ENCODE assay signal across 30 mouse cellular contexts in genomic region chr14:63002588-63002987, GRCm38 (mm10). TPM values are rescaled to one million over a fixed set of nuclear protein-coding genes. Genes with fewer than 3 reads are reported as not detected.
DNase-seq lines count a peak whose midpoint lies in the region; ATAC-seq and TF ChIP-seq lines count a peak whose summit lies in the region.
"Had no signal": no experiment of that assay in that cellular context is flagged by ENCODE, and none has a peak within 500 bp of the region (broad histone marks: within the 10 kb centered on the region; RNA-seq: fewer than 3 reads in every experiment).

No protein-coding gene starts in this region.

- whole genome bisulfite sequencing in embryonic facial prominence, embryonic 14.5 days: 45% methylated on average over 2 of the region's 2 CpGs
- 77% methylated on average over 2 of the region's 2 CpGs for WGBS in embryonic facial prominence, embryonic 10.5 days
- WGBS in heart, postnatal 0 days: 20% methylated on average over 2 of the region's 2 CpGs
- WGBS in heart, embryonic 11.5 days (ENCODE audit: insufficient replicate concordance): 60% methylated on average over 2 of the region's 2 CpGs
- 33% methylated on average over 2 of the region's 2 CpGs for WGBS in lung, embryonic 14.5 days
- 10% methylated on average over 2 of the region's 2 CpGs for WGBS in lung, postnatal 0 days

- no peaks in the 10 kb centered on the region for H3K4me1 ChIP-seq in embryonic facial prominence, embryonic 14.5 days (ENCODE audit: control insufficient read depth, insufficient read depth, low read length)
- H3K4me1 ChIP-seq in embryonic facial prominence, embryonic 10.5 days: no peaks in the 10 kb centered on the region
- peaks cover 6% of the 10 kb centered on the region for H3K4me1 ChIP-seq in heart, postnatal 0 days (ENCODE audit: control insufficient read depth, insufficient read depth)
- H3K4me1 ChIP-seq in heart, embryonic 11.5 days (ENCODE audit: control insufficient read depth, insufficient read depth, low read length): no peaks in the 10 kb centered on the region
- H3K4me1 ChIP-seq in lung, embryonic 14.5 days (ENCODE audit: insufficient read depth): no peaks in the 10 kb centered on the region
- H3K4me1 ChIP-seq in lung, postnatal 0 days (ENCODE audit: insufficient read depth, low read depth, low read length): no peaks in the 10 kb centered on the region
- H3K4me1 ChIP-seq: embryonic facial prominence, embryonic 15.5 days; limb, embryonic 10.5 days; liver, embryonic 15.5 days; midbrain, embryonic 12.5 days; stomach, embryonic 15.5 days had no signal

- TF ChIP-seq EP300 in heart, postnatal 0 days (IDR thresholded peaks at IDR 0.05; ENCODE audit: low read depth): peak; percentile 71; the same call in 1 of the 2 replicates
- no peak for TF ChIP-seq EP300 in lung, postnatal 0 days (IDR thresholded peaks at IDR 0.05)

- no peak overlapping the region for H3K27ac ChIP-seq in embryonic facial prominence, embryonic 14.5 days (replicated peaks; ENCODE audit: low read depth, low read length)
- H3K27ac ChIP-seq in embryonic facial prominence, embryonic 10.5 days (replicated peaks): no peak overlapping the region
- peak overlapping the region; percentile 87 for H3K27ac ChIP-seq in heart, postnatal 0 days (ENCODE audit: low read depth)
- H3K27ac ChIP-seq in heart, embryonic 11.5 days (ENCODE audit: low read depth, low read length): no peak overlapping the region
- H3K27ac ChIP-seq in lung, embryonic 14.5 days (ENCODE audit: low read depth): no peak overlapping the region
- no peak overlapping the region for H3K27ac ChIP-seq in lung, postnatal 0 days (ENCODE audit: low read length)
- H3K27ac ChIP-seq: embryonic facial prominence, embryonic 15.5 days; layer of hippocampus, adult 2 months; limb, embryonic 10.5 days; liver, embryonic 15.5 days; midbrain, embryonic 12.5 days; stomach, embryonic 15.5 days had no signal

- H3K4me2 ChIP-seq in embryonic facial prominence, embryonic 14.5 days (ENCODE audit: low read depth, low read length): no peak overlapping the region
- no peak overlapping the region for H3K4me2 ChIP-seq in heart, postnatal 0 days (ENCODE audit: low read depth, low read length)
- H3K4me2 ChIP-seq in heart, embryonic 11.5 days: no peak overlapping the region
- no peak overlapping the region for H3K4me2 ChIP-seq in lung, embryonic 14.5 days
- H3K4me2 ChIP-seq in lung, postnatal 0 days (replicated peaks; ENCODE audit: low read depth, low read length): no peak overlapping the region
- H3K4me2 ChIP-seq: embryonic facial prominence, embryonic 15.5 days; liver, embryonic 15.5 days; midbrain, embryonic 12.5 days; stomach, embryonic 15.5 days had no signal

- no peaks in the 10 kb centered on the region for H3K9me3 ChIP-seq in embryonic facial prominence, embryonic 14.5 days (ENCODE audit: control insufficient read depth, low read length)
- H3K9me3 ChIP-seq in embryonic facial prominence, embryonic 10.5 days: no peaks in the 10 kb centered on the region
- no peaks in the 10 kb centered on the region for H3K9me3 ChIP-seq in heart, postnatal 0 days (replicated peaks; ENCODE audit: control insufficient read depth, low read length)
- no peaks in the 10 kb centered on the region for H3K9me3 ChIP-seq in heart, embryonic 11.5 days (replicated peaks; ENCODE audit: control insufficient read depth, low read length)
- H3K9me3 ChIP-seq in lung, embryonic 14.5 days (ENCODE audit: low read depth, low read length): no peaks in the 10 kb centered on the region
- H3K9me3 ChIP-seq in lung, postnatal 0 days (ENCODE audit: low read length): no peaks in the 10 kb centered on the region
- H3K9me3 ChIP-seq: embryonic facial prominence, embryonic 15.5 days; G1E; limb, embryonic 10.5 days; liver, embryonic 15.5 days; midbrain, embryonic 12.5 days; stomach, embryonic 15.5 days had no signal

- no peak for TF ChIP-seq CTCF in heart, postnatal 0 days (IDR thresholded peaks at IDR 0.05; ENCODE audit: low read depth)
- no peak for TF ChIP-seq CTCF in lung, embryonic 14.5 days (IDR thresholded peaks at IDR 0.05; ENCODE audit: low read depth)
- TF ChIP-seq CTCF in lung, postnatal 0 days (IDR thresholded peaks at IDR 0.05): no peak
- no peak for TF ChIP-seq CTCF in brain, embryonic 14.5 days (IDR thresholded peaks at IDR 0.05; ENCODE audit: borderline replicate concordance, extremely low read depth, insufficient read depth, insufficient read length)

- peak; percentile 10 for DNase-seq in embryonic facial prominence, embryonic 14.5 days (ENCODE audit: low spot score)
- DNase-seq in embryonic facial prominence, embryonic 10.5 days (ENCODE audit: low spot score): no peak
- DNase-seq in heart, postnatal 0 days (ENCODE audit: low spot score): peak; percentile 76
- DNase-seq in lung, embryonic 14.5 days: peak; percentile 48
- no peak for DNase-seq in lung, postnatal 0 days (ENCODE audit: low spot score)
- peak; percentile 22 for DNase-seq in brain, embryonic 14.5 days (ENCODE audit: low read depth)
- DNase-seq: cerebellum, adult 8-10 months; cerebellum, postnatal 36 days; embryo, embryonic 11 days; liver; lung, postnatal 10 days; thymus, postnatal 25 days had no signal

- TF ChIP-seq POLR2A in brain, embryonic 14.5 days (IDR thresholded peaks at IDR 0.05; ENCODE audit: borderline replicate concordance, extremely low read depth, insufficient read depth, insufficient read length, poor library complexity, severe bottlenecking): no peak

- no peak overlapping the region for H3K9ac ChIP-seq in embryonic facial prominence, embryonic 14.5 days (ENCODE audit: low read depth, low read length)
- H3K9ac ChIP-seq in heart, postnatal 0 days (replicated peaks; ENCODE audit: low read depth, low read length): no peak overlapping the region
- no peak overlapping the region for H3K9ac ChIP-seq in heart, embryonic 11.5 days (ENCODE audit: low read depth, low read length)
- no peak overlapping the region for H3K9ac ChIP-seq in lung, embryonic 14.5 days
- no peak overlapping the region for H3K9ac ChIP-seq in lung, postnatal 0 days (replicated peaks; ENCODE audit: low read depth)
- H3K9ac ChIP-seq: embryonic facial prominence, embryonic 15.5 days; liver, embryonic 15.5 days; midbrain, embryonic 12.5 days; stomach, embryonic 15.5 days had no signal

- H3K36me3 ChIP-seq in embryonic facial prominence, embryonic 14.5 days (ENCODE audit: control insufficient read depth, insufficient read depth, low read length): no peaks in the 10 kb centered on the region
- H3K36me3 ChIP-seq in embryonic facial prominence, embryonic 10.5 days (replicated peaks): no peaks in the 10 kb centered on the region
- no peaks in the 10 kb centered on the region for H3K36me3 ChIP-seq in heart, postnatal 0 days (replicated peaks; ENCODE audit: control insufficient read depth, insufficient read depth, low read length)
- H3K36me3 ChIP-seq in heart, embryonic 11.5 days (ENCODE audit: control insufficient read depth, insufficient read depth, low read length): no peaks in the 10 kb centered on the region
- H3K36me3 ChIP-seq in lung, embryonic 14.5 days (ENCODE audit: insufficient read depth): no peaks in the 10 kb centered on the region
- no peaks in the 10 kb centered on the region for H3K36me3 ChIP-seq in lung, postnatal 0 days (ENCODE audit: insufficient read depth, low read length)
- H3K36me3 ChIP-seq: embryonic facial prominence, embryonic 15.5 days; G1E; limb, embryonic 10.5 days; liver, embryonic 15.5 days; midbrain, embryonic 12.5 days; stomach, embryonic 15.5 days had no signal

- H3K27me3 ChIP-seq in embryonic facial prominence, embryonic 14.5 days (replicated peaks; ENCODE audit: control insufficient read depth, insufficient read depth, low read length): no peaks in the 10 kb centered on the region
- H3K27me3 ChIP-seq in embryonic facial prominence, embryonic 10.5 days (replicated peaks; ENCODE audit: low read depth, poor library complexity, severe bottlenecking): no peaks in the 10 kb centered on the region
- no peaks in the 10 kb centered on the region for H3K27me3 ChIP-seq in heart, postnatal 0 days (ENCODE audit: control insufficient read depth, insufficient read depth, low read length)
- no peaks in the 10 kb centered on the region for H3K27me3 ChIP-seq in heart, embryonic 11.5 days (ENCODE audit: control insufficient read depth, insufficient read depth, low read length)
- no peaks in the 10 kb centered on the region for H3K27me3 ChIP-seq in lung, embryonic 14.5 days (ENCODE audit: insufficient read depth, low read length)
- no peaks in the 10 kb centered on the region for H3K27me3 ChIP-seq in lung, postnatal 0 days (replicated peaks; ENCODE audit: insufficient read depth, low read length)
- H3K27me3 ChIP-seq: CH12.LX; embryonic facial prominence, embryonic 15.5 days; liver, embryonic 15.5 days; midbrain, embryonic 12.5 days; stomach, embryonic 15.5 days had no signal

- no peak for ATAC-seq in embryonic facial prominence, embryonic 14.5 days (ENCODE audit: low read depth)
- peak; percentile 77 for ATAC-seq in heart, postnatal 0 days (ENCODE audit: insufficient read depth, low read depth)
- no peak for ATAC-seq in heart, embryonic 11.5 days (replicated peaks; ENCODE audit: insufficient number of reproducible peaks, low FRiP score, low TSS enrichment)
- ATAC-seq in lung, embryonic 14.5 days (ENCODE audit: insufficient read depth): no peak
- ATAC-seq in lung, postnatal 0 days: no peak
- ATAC-seq: forebrain, embryonic 14.5 days; intestine, postnatal 0 days had no signal

- H3K4me3 ChIP-seq in embryonic facial prominence, embryonic 14.5 days (ENCODE audit: low read depth, low read length): no peak overlapping the region
- no peak overlapping the region for H3K4me3 ChIP-seq in embryonic facial prominence, embryonic 10.5 days
- H3K4me3 ChIP-seq in heart, postnatal 0 days (ENCODE audit: low read depth, low read length): no peak overlapping the region
- no peak overlapping the region for H3K4me3 ChIP-seq in heart, embryonic 11.5 days (ENCODE audit: low read depth, low read length)
- H3K4me3 ChIP-seq in lung, embryonic 14.5 days (ENCODE audit: low read depth, low read length): no peak overlapping the region
- H3K4me3 ChIP-seq in lung, postnatal 0 days (ENCODE audit: low read depth, low read length): no peak overlapping the region
- H3K4me3 ChIP-seq: embryonic facial prominence, embryonic 15.5 days; layer of hippocampus, adult 2 months; limb, embryonic 10.5 days; liver, embryonic 15.5 days; midbrain, embryonic 12.5 days; stomach, embryonic 15.5 days had no signal

RNA-seq across cellular contexts. Expression of gene Defb47, which starts 4.7 kb away (rescaled TPM):
- not detected in 2 replicates for polyA plus RNA-seq in embryonic facial prominence, embryonic 14.5 days (2014; fragmentation: Nextera tagmentation; extraction: Ambion mirVana)
- not detected in 2 replicates for polyA plus RNA-seq in embryonic facial prominence, embryonic 10.5 days (2016; fragmentation: Nextera tagmentation; extraction: Ambion mirVana)
- not detected in 2 replicates for total RNA-seq in heart, postnatal 0 days (2014; rRNA removed; ENCODE audit: low replicate concordance)
- not detected in 2 replicates for polyA plus RNA-seq in heart, postnatal 0 days (2015; fragmentation: Nextera tagmentation; extraction: Ambion mirVana)
- polyA plus RNA-seq in heart, embryonic 11.5 days (2014; fragmentation: Nextera tagmentation; extraction: Ambion mirVana): not detected in 2 replicates
- not detected in 2 replicates for polyA plus RNA-seq in lung, embryonic 14.5 days (2014; fragmentation: Nextera tagmentation; extraction: Ambion mirVana)
- not detected in 2 replicates for polyA plus RNA-seq in lung, postnatal 0 days (2015; fragmentation: Nextera tagmentation; extraction: Ambion mirVana)
- polyA plus RNA-seq in brain, embryonic 14.5 days (2012; rRNA removed): not detected in 2 replicates
- total RNA-seq: CH12.LX; G1E; gastrocnemius, adult 8-10 months; layer of hippocampus, adult 2 months; layer of hippocampus, postnatal 25 days; megakaryocyte progenitor cell, adult 5-6 weeks; monocyte, adult 5-6 weeks; neutrophil, adult 5-6 weeks had no signal
- polyA plus RNA-seq: embryonic facial prominence, embryonic 15.5 days; forebrain, embryonic 14.5 days; G1E; hindbrain, embryonic 11.5 days; intestine, postnatal 0 days; kidney, embryonic 16.5 days; limb, embryonic 10.5 days; liver, embryonic 15.5 days; midbrain, embryonic 12.5 days; stomach, embryonic 15.5 days had no signal

RNA-seq across cellular contexts. Expression of gene Defb43, which starts 9.0 kb away (rescaled TPM):
- polyA plus RNA-seq in embryonic facial prominence, embryonic 14.5 days (2014; fragmentation: Nextera tagmentation; extraction: Ambion mirVana): not detected in 2 replicates
- polyA plus RNA-seq in embryonic facial prominence, embryonic 10.5 days (2016; fragmentation: Nextera tagmentation; extraction: Ambion mirVana): not detected in 2 replicates
- not detected in 2 replicates for total RNA-seq in heart, postnatal 0 days (2014; rRNA removed; ENCODE audit: low replicate concordance)
- polyA plus RNA-seq in heart, postnatal 0 days (2015; fragmentation: Nextera tagmentation; extraction: Ambion mirVana): not detected in 2 replicates
- not detected in 2 replicates for polyA plus RNA-seq in heart, embryonic 11.5 days (2014; fragmentation: Nextera tagmentation; extraction: Ambion mirVana)
- polyA plus RNA-seq in lung, embryonic 14.5 days (2014; fragmentation: Nextera tagmentation; extraction: Ambion mirVana): not detected in 2 replicates
- polyA plus RNA-seq in lung, postnatal 0 days (2015; fragmentation: Nextera tagmentation; extraction: Ambion mirVana): not detected in 2 replicates
- polyA plus RNA-seq in brain, embryonic 14.5 days (2012; rRNA removed): not detected in 2 replicates
- total RNA-seq: CH12.LX; G1E; gastrocnemius, adult 8-10 months; layer of hippocampus, adult 2 months; layer of hippocampus, postnatal 25 days; megakaryocyte progenitor cell, adult 5-6 weeks; monocyte, adult 5-6 weeks; neutrophil, adult 5-6 weeks had no signal
- polyA plus RNA-seq: embryonic facial prominence, embryonic 15.5 days; forebrain, embryonic 14.5 days; G1E; hindbrain, embryonic 11.5 days; intestine, postnatal 0 days; kidney, embryonic 16.5 days; limb, embryonic 10.5 days; liver, embryonic 15.5 days; midbrain, embryonic 12.5 days; stomach, embryonic 15.5 days had no signal

RNA-seq across cellular contexts. Expression of gene Defb48, which starts 18.3 kb away (rescaled TPM):
- not detected in 2 replicates for polyA plus RNA-seq in embryonic facial prominence, embryonic 14.5 days (2014; fragmentation: Nextera tagmentation; extraction: Ambion mirVana)
- not detected in 2 replicates for polyA plus RNA-seq in embryonic facial prominence, embryonic 10.5 days (2016; fragmentation: Nextera tagmentation; extraction: Ambion mirVana)
- total RNA-seq in heart, postnatal 0 days (2014; rRNA removed; ENCODE audit: low replicate concordance): not detected in 2 replicates
- polyA plus RNA-seq in heart, postnatal 0 days (2015; fragmentation: Nextera tagmentation; extraction: Ambion mirVana): not detected in 2 replicates
- polyA plus RNA-seq in heart, embryonic 11.5 days (2014; fragmentation: Nextera tagmentation; extraction: Ambion mirVana): not detected in 2 replicates
- polyA plus RNA-seq in lung, embryonic 14.5 days (2014; fragmentation: Nextera tagmentation; extraction: Ambion mirVana): not detected in 2 replicates
- not detected in 2 replicates for polyA plus RNA-seq in lung, postnatal 0 days (2015; fragmentation: Nextera tagmentation; extraction: Ambion mirVana)
- not detected in 2 replicates for polyA plus RNA-seq in brain, embryonic 14.5 days (2012; rRNA removed)
- total RNA-seq: CH12.LX; G1E; gastrocnemius, adult 8-10 months; layer of hippocampus, adult 2 months; layer of hippocampus, postnatal 25 days; megakaryocyte progenitor cell, adult 5-6 weeks; monocyte, adult 5-6 weeks; neutrophil, adult 5-6 weeks had no signal
- polyA plus RNA-seq: embryonic facial prominence, embryonic 15.5 days; forebrain, embryonic 14.5 days; G1E; hindbrain, embryonic 11.5 days; intestine, postnatal 0 days; kidney, embryonic 16.5 days; limb, embryonic 10.5 days; liver, embryonic 15.5 days; midbrain, embryonic 12.5 days; stomach, embryonic 15.5 days had no signal

RNA-seq across cellular contexts. Expression of gene Defb42, which starts 44.2 kb away (rescaled TPM):
- 0.47 TPM in 1 of 2 replicates, not detected in the other for polyA plus RNA-seq in embryonic facial prominence, embryonic 14.5 days (2014; fragmentation: Nextera tagmentation; extraction: Ambion mirVana)
- 0.15 and 0.29 TPM in 2 replicates for polyA plus RNA-seq in embryonic facial prominence, embryonic 10.5 days (2016; fragmentation: Nextera tagmentation; extraction: Ambion mirVana)
- total RNA-seq in heart, postnatal 0 days (2014; rRNA removed; ENCODE audit: low replicate concordance): not detected in 2 replicates
- polyA plus RNA-seq in heart, postnatal 0 days (2015; fragmentation: Nextera tagmentation; extraction: Ambion mirVana): 0.88 and 1.1 TPM in 2 replicates
- polyA plus RNA-seq in heart, embryonic 11.5 days (2014; fragmentation: Nextera tagmentation; extraction: Ambion mirVana): 4.5 and 6.8 TPM in 2 replicates
- polyA plus RNA-seq in lung, embryonic 14.5 days (2014; fragmentation: Nextera tagmentation; extraction: Ambion mirVana): not detected in 2 replicates
- polyA plus RNA-seq in lung, postnatal 0 days (2015; fragmentation: Nextera tagmentation; extraction: Ambion mirVana): not detected in 2 replicates
- 0.39 TPM in 1 of 2 replicates, not detected in the other for polyA plus RNA-seq in brain, embryonic 14.5 days (2012; rRNA removed)
- total RNA-seq: CH12.LX; gastrocnemius, adult 8-10 months; megakaryocyte progenitor cell, adult 5-6 weeks; monocyte, adult 5-6 weeks; neutrophil, adult 5-6 weeks had no signal
- polyA plus RNA-seq: embryonic facial prominence, embryonic 15.5 days; G1E; hindbrain, embryonic 11.5 days; limb, embryonic 10.5 days; liver, embryonic 15.5 days; midbrain, embryonic 12.5 days; stomach, embryonic 15.5 days had no signal

RNA-seq across cellular contexts. Expression of gene Defb30, which starts 47.2 kb away (rescaled TPM):
- not detected in 2 replicates for polyA plus RNA-seq in embryonic facial prominence, embryonic 14.5 days (2014; fragmentation: Nextera tagmentation; extraction: Ambion mirVana)
- polyA plus RNA-seq in embryonic facial prominence, embryonic 10.5 days (2016; fragmentation: Nextera tagmentation; extraction: Ambion mirVana): not detected in 2 replicates
- not detected in 2 replicates for total RNA-seq in heart, postnatal 0 days (2014; rRNA removed; ENCODE audit: low replicate concordance)
- polyA plus RNA-seq in heart, postnatal 0 days (2015; fragmentation: Nextera tagmentation; extraction: Ambion mirVana): not detected in 2 replicates
- not detected in 2 replicates for polyA plus RNA-seq in heart, embryonic 11.5 days (2014; fragmentation: Nextera tagmentation; extraction: Ambion mirVana)
- polyA plus RNA-seq in lung, embryonic 14.5 days (2014; fragmentation: Nextera tagmentation; extraction: Ambion mirVana): not detected in 2 replicates
- not detected in 2 replicates for polyA plus RNA-seq in lung, postnatal 0 days (2015; fragmentation: Nextera tagmentation; extraction: Ambion mirVana)
- not detected in 2 replicates for polyA plus RNA-seq in brain, embryonic 14.5 days (2012; rRNA removed)
- total RNA-seq: CH12.LX; G1E; gastrocnemius, adult 8-10 months; layer of hippocampus, adult 2 months; layer of hippocampus, postnatal 25 days; megakaryocyte progenitor cell, adult 5-6 weeks; monocyte, adult 5-6 weeks; neutrophil, adult 5-6 weeks had no signal
- polyA plus RNA-seq: embryonic facial prominence, embryonic 15.5 days; forebrain, embryonic 14.5 days; G1E; hindbrain, embryonic 11.5 days; intestine, postnatal 0 days; kidney, embryonic 16.5 days; limb, embryonic 10.5 days; liver, embryonic 15.5 days; midbrain, embryonic 12.5 days; stomach, embryonic 15.5 days had no signal

Comparison
In these comparisons a context has a peak if more than half of its experiments do, and no peak if none do; other contexts are left out.
1. DNase-seq: peak in embryonic facial prominence, embryonic 14.5 days (single experiment), heart, postnatal 0 days (single experiment), lung, embryonic 14.5 days (single experiment) and brain, embryonic 14.5 days (single experiment); none in embryonic facial prominence, embryonic 10.5 days (single experiment) and lung, postnatal 0 days (single experiment).